Mouse (Mus musculus) gastrocnemius, postnatal 4 days (tissue): ENCODE data around the gene Ripor2. TPM values are rescaled to one million over a fixed set of nuclear protein-coding genes. Genes with fewer than 3 reads are reported as not detected.

Experiments
- DNase-seq, 2 experiments: peaks; one replicate each; pipeline ENCODE4 v3.0.0; 2021 to 2022; ENCODE audit warnings: low spot score in 2 of 2, mixed read lengths in 2 of 2
- long read RNA-seq, 2 experiments: library from polyadenylated mRNA; stranded (forward); transcript quantifications; one replicate each; pipeline ENCODE4 v2.0.0; 2021
- total RNA-seq, 2 experiments: library from RNA; stranded (reverse); gene quantifications; 2 replicates each; pipeline ENCODE4 v1.2.3; 2021

The Ripor2 gene
- 10 to 100 TPM; 14.7 to 17.8 TPM for total RNA-seq
- long read RNA-seq, experiment 1, partial matches to known transcripts, result 0 of 16 reads
- long read RNA-seq, experiment 1, other reads (novel, unspliced or antisense), result 15 of 16 reads
- long read RNA-seq, experiment 2, partial matches to known transcripts, result 3 of 15 reads
- long read RNA-seq, experiment 2, other reads (novel, unspliced or antisense), result 12 of 15 reads

DNA sequence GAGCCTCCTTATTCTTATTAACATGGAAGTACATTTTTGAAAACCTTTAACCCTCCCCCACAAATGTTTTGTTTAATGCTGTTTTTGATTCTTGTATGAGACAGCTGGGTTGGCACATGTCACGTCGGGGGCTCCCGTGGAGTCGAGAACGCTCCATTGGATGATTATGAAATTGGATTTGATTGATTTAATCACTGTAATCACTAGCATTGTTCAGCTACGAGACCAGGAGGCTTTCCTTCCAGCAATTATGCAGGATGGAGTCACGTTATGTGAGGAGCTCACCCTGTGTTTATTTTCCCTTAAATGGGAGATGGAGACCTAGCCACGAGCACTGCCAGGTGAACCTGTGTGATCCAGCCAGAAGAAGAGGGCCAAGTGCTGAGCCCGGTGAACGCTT lies at the start of gene Ripor2:
Ripor2 (plus strand) TSS at position 357 of the 400 bp plus-strand sequence.
- no peak for DNase-seq

DNA sequence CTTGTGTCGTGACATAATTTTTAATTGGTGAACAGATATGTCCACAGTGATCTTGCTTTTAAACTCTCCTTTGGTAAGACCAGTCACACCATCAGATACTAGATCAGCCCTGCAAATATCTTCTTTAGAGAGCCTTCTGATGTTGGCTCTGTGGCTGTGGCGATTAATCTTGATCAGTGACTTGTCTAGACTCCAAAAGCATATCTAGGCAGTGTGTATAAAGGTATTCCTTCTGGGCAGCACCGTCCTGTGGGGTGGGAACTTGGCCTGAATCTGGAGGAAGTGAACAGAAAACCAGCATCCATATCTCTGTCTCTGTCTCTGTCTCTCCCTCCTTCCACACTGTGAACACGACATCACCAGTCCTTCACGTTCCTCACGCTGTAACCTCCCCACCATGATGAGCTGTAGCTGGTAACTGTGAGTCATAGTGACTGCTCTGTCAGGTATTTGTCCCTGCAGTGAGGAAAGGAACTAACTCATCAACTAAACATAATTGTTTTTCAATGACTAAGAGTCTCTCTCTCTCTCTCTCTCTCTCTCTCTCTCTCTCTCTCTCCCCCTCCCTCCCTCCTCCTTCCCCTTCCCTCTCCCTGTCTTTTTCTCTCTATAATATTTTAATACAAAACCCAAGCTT lies 45.3 kb upstream of the Ripor2 start:
- no peak for DNase-seq

- no peak for DNase-seq
Measured at GRCm38 (mm10) chr13:24538012-24538411, 44.0 kb upstream of the Ripor2 start.

DNA sequence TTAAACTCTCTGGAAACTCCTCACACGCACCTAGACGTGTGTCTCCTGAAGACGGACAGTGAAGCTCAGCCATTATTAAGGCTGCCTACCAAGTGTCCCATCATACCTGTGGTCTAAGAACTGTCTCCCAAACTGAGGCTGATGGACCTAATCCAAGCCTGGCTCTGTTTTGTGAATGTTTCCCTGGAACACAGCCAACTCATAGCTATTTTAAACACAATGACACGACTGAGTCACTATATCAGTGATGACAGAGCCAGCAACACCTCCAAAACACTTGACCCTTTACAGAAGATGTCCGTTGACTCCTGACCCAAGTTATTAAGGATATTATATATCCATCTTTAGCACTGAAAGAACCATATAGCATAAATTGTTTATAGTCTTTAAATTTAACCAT lies 43.0 kb upstream of the Ripor2 start:
- DNase-seq, result no peak

GRCm38 (mm10) chr13:24545677-24546076 lies 36.3 kb upstream of the Ripor2 start:
- DNase-seq, result no peak

- DNase-seq, result no peak
Measured at GRCm38 (mm10) chr13:24546801-24547459, 35.1 kb upstream of the Ripor2 start.

- no peak for DNase-seq
Measured at GRCm38 (mm10) chr13:24548911-24549310, 33.1 kb upstream of the Ripor2 start.

DNA sequence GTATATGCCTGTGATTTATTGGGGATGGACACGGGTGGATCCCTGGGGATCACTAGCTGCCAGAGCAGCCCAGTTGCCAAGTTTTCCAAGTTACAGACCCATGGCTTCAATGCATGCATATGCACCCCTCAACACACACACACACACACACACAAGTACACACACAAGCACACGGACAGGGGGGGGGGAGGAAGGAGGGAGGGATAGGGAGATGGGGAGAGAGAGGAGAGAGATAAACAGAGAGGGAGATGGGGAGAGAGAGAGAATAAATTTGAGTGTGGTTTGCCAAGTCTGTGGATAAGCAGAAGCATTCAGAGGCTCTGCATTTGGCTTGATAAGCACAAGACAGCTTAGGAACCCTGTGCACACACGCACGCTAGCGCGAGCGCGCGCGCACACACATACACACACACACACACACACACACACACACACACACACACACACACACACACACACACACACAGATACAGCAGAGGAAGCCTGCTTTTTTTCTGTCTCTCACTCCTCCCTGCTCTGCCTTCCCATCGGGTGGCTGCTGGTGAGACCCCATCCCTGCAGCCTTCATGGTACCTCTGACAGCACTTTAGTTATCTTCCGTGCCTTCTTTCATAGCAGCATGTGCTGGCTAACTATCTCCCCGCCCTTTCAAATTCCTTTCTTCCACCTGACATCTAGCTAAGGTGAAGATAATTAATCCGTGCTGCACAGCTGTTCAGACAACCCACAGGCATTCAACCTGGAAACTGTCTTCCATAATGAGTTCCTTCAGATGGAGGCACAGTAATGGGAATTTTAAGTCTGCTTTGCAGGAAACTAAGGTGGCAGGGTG lies 30.7 kb upstream of the Ripor2 start:
- DNase-seq, result no peak

GRCm38 (mm10) chr13:24552039-24552438 lies 29.9 kb upstream of the Ripor2 start:
- DNase-seq, result no peak

DNA sequence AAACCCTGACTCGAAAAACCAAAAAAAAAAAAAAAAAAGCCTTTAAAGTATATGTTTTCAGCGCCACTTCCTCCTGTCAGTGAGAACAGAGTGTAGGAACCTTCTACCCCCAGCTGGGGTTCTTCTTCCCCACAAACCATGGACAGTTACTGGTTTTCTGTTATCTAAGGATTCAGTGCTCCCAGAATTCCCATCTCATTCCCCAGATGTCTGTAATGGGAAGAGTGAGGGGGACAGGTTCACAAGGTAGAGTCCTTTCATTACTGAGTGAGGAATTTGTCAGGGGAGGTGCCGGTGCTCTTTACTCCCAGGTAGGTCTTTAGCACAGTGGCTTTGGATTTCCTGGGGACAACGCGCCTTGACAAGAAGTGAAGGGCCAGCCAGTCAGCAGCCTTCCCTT lies 20.6 kb upstream of the Ripor2 start:
- no peak for DNase-seq

- peak in 1 of 2 experiments; percentile 23 for DNase-seq
Measured at GRCm38 (mm10) chr13:24564706-24565105, 17.3 kb upstream of the Ripor2 start.

- peak in 1 of 2 experiments; percentile 34 for DNase-seq
Measured at GRCm38 (mm10) chr13:24565230-24565949, 16.6 kb upstream of the Ripor2 start.

GRCm38 (mm10) chr13:24565950-24566320 lies 16.1 kb upstream of the Ripor2 start:
- peak in 1 of 2 experiments; percentile 36 for DNase-seq

- no peak for DNase-seq
Measured at GRCm38 (mm10) chr13:24567176-24567811, 14.7 kb upstream of the Ripor2 start.

DNA sequence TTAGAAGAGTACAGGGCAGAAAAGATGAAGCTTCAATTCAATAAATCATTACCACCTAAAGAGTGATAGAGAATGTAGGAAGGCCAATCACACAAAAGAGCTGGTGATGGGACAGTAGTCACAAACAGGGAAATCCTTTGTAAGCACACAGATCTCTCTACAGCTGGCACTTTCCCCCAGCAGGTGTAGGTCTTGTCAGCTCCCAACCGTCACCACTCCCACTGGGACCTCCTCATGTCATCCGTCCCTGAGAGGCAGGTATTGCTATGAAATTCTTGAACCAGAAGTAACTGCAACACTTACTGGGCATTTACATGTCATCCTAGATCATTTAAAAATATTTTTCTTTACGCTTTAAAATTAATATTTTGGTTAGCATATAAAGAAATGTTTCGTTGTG lies 12.9 kb upstream of the Ripor2 start:
- DNase-seq, result no peak

- DNase-seq, result no peak
Measured at GRCm38 (mm10) chr13:24570716-24571115, 11.3 kb upstream of the Ripor2 start.

- DNase-seq, result no peak
Measured at GRCm38 (mm10) chr13:24571906-24572305, 10.1 kb upstream of the Ripor2 start.

DNA sequence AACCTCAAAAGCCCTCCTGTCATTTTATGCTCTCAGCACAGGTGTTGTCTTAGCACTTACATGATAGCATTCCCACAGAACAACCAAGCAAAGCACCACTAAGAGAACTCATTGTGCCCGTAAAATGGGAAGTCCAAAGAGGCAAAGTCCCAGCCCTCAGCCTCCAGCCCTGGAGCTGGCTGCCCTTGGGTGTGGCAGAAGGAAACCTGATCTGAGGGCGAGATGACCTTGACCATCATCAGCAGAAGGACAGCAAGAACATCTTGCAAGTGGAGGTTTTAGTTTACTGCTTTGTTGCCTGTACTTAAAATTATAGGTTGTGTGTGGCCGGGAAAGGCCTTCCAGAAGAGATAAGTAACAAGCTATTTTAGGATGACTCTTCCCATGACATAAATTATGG lies 6.9 kb upstream of the Ripor2 start:
- DNase-seq, result no peak

DNA sequence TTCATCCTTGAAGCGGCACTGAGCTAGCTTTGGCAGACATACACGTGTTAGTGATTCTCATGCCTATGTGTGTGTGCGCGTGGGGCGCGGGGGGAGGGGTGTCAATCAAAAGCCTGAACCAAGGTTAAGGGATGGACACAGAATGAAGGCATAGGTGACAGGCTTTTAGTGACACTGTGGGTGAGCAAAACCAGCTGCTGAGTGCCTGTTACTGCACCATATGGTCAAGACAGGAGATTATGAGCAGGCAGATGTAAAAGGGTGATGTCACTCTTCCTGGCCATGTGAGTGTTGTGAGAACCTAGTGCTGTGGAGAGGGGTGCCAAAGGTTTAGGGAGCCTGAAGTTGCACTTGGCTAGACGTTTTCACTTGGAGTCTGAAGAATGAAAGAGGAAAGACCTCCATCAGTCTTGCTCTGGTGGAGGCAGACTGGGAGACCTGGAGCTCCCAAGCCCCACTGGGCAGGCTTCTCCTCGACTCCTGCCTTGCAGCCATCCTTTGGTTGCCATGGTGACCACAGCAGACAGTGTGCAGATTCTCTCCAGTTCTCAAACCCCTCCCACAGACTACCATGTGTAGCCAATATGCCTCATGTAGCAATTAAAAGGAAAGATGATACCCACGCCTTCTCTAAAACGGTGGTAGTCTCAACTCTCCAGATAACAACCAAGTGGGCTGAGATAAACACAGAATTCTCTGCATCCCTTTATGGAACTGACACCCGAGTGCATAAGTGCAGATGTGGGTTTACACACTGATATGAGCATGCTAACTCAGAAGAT lies 5.5 kb upstream of the Ripor2 start:
- no peak for DNase-seq

GRCm38 (mm10) chr13:24578317-24578716 lies 3.7 kb upstream of the Ripor2 start:
- no peak for DNase-seq
